Mouse (Mus musculus): ENCODE results near the gene Spats2.
A peak's percentile ranks its signal among the peaks of the same experiment; 100 is the strongest.
"Not testable (repeated sequence)": the region's sequence is repeated elsewhere in the genome, so short reads cannot be mapped to it uniquely, and the experiment has no call there.

The Spats2 gene

GRCm38 (mm10) chr15:99151324-99151723 lies 25.6 kb downstream of the Spats2 start:
- DNase-seq: no peak

GRCm38 (mm10) chr15:99153466-99153865 lies 27.8 kb downstream of the Spats2 start:
- no peak for DNase-seq

GRCm38 (mm10) chr15:99154515-99154914 lies 28.8 kb downstream of the Spats2 start:
- DNase-seq: not testable (repeated sequence)

GRCm38 (mm10) chr15:99163512-99164365 lies 38.0 kb downstream of the Spats2 start:
- DNase-seq: no peak

- DNase-seq: no peak
Observed at GRCm38 (mm10) chr15:99172131-99172530, 46.4 kb downstream of the Spats2 start.

GRCm38 (mm10) chr15:99179639-99180038 lies 53.9 kb downstream of the Spats2 start:
- no peak for DNase-seq

- no peak for DNase-seq
Observed at GRCm38 (mm10) chr15:99184217-99184914, 58.6 kb downstream of the Spats2 start.

GRCm38 (mm10) chr15:99194358-99194757 lies 68.6 kb downstream of the Spats2 start:
- DNase-seq: no peak

GRCm38 (mm10) chr15:99195043-99195442 lies 69.3 kb downstream of the Spats2 start:
- no peak for DNase-seq

GRCm38 (mm10) chr15:99198761-99199160 lies 73.0 kb downstream of the Spats2 start:
- DNase-seq: no peak

- no peak for DNase-seq
Observed at GRCm38 (mm10) chr15:99205959-99206358, 80.2 kb downstream of the Spats2 start.

- DNase-seq: no peak
Observed at GRCm38 (mm10) chr15:99213183-99213582, 87.5 kb downstream of the Spats2 start.

GRCm38 (mm10) chr15:99214941-99215340 lies 89.2 kb downstream of the Spats2 start:
- no peak for DNase-seq

GRCm38 (mm10) chr15:99215741-99216463 lies 90.2 kb downstream of the Spats2 start:
- no peak for DNase-seq

- no peak for DNase-seq
Observed at GRCm38 (mm10) chr15:99217630-99218029, 91.9 kb downstream of the Spats2 start.

GRCm38 (mm10) chr15:99221315-99221952 lies 95.7 kb downstream of the Spats2 start:
- no peak for DNase-seq

GRCm38 (mm10) chr15:99222794-99223584 lies 97.3 kb downstream of the Spats2 start:
- no peak for DNase-seq

- DNase-seq: peak in 1 of 2 experiments; percentile 19
Observed at GRCm38 (mm10) chr15:99223585-99224207, 98.0 kb downstream of the Spats2 start.

- DNase-seq: peak; percentile 36 to 50
Observed at GRCm38 (mm10) chr15:99224208-99224911, 98.6 kb downstream of the Spats2 start, which contains the start of gene Kcnh3. Kcnh3 (plus strand) TSS chr15:99224861.

- no peak for DNase-seq
Observed at GRCm38 (mm10) chr15:99225081-99225810, 99.5 kb downstream of the Spats2 start.

Measured in spleen, adult 18-20 months (tissue).